Mouse (Mus musculus) heart, adult 11 months (tissue): Measurements from ENCODE around the gene Tpk1.

Experiments
- DNase-seq: peaks from one replicate; pipeline ENCODE4 v3.0.0; 2022

Gene Tpk1

DNA sequence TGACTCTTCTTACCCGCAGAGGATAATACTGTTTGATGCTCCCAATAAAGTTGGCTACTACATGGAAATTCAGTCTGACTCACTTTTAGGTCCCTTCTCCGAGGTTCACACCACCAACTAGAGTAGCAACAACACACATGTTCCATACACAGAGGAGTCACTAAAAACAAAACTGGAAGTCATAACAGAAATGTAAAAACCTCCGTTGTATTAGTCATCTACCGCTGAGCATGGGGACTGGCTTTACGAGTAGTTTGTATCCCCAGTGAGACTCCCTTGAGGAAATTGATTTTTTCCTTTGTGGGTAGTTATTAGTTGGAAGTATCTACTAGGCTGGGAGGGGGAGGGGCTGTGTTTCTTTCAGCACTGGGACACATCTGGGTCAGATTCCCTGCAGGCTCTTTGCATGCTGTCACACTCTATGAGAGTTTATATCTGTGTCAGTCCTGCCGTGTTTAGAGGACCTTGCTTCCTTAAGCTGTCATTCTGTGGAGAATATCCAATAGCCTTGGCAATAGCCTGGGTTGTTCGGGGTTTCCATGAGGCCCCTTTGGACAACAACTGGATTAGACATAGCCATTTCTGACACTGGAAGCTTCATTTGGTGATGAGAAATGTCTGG, 245.6 kb downstream of the Tpk1 start:
- DNase-seq, result no peak

DNA sequence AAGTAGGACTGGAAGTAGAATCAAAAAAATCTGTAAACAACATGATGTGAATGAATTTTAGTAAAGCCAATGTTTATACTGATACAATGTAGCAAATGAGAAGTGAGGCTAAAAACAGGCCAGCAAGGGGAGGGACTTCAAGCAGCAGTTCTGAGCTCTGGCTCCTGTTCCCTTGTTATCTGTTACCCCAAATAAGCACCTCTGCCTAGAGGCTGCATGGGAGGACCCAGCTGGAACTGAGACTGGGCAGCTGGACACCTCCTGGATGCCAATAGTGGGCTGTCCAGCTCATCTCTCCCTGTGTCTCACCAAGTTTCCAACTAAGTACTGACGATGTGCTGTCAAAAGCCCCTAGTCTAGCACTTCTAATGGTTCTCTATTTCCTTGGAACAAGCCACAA, 257.1 kb downstream of the Tpk1 start:
- peak; percentile 95 for DNase-seq

DNA sequence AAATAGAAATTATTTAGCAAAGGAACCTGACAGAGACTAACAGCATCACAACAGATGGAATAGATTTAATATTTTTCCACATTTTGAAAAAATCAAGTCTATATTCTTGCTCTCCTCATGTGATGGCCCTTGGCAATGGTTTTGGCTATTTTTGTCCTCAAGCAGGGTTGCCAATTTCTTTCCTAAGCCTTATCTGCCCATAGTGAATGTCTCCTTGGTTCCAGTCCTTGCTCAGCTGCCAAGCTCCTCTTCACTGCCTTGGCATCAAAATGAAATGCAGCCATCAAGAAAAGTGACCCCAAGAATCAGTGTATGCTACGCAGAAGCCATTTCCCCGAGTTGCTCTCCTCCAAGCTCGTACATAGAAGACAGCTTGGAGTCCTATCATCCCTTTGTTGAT, 263.0 kb downstream of the Tpk1 start:
- DNase-seq, result peak; percentile 93

DNA sequence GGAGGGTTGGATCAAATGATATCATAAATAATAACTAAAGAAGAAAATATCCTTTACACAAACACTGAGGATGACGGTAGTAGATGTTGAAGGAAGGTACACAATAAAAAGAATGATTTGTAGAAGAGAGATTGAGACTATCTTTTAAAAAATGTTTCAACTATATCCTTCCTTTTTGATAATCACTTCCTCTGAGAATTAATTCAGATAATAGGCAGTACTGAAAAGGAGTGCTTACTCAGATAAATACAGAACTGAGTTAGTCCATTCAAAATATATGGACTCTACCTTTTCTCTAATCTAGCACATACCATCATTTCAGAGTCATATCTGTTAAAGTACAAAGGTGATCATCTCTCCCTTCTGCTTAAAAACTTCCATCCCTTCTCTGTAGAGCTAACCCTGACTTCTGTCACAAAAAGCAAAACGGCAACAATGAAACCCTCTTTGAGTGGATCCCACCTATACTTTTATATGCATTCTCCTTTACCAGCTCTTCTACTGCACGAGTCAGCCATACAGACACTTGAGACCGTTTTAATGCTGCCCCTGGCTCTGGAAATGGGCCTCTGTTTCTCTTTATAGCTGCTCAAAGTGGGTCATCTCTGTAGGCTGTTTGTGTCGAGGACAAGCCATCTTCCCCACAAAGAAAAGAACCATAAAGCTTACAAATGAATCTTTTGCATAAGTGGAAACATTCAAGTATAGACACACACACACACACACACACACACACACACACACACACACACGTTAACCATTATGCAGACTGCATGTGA, 263.7 kb downstream of the Tpk1 start:
- DNase-seq, result no peak

DNA sequence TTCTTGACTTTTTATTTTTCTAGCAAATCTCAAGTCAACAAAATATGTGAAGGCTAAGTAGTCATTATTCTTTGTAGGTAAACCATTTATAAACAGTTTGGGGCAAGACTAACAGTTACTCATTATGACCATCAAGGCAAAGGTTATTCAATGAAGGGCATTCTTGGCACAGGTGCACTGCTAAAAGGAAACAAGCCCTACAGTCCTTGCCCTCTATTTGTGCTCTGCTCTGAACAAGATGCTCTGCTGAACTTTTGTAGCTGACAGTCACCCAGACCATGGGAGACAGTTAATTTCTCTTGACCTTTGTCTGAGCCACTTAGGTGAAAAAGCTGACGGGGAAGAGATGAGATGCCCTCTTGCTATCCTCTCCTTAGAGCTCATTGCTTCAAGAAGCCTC, 269.7 kb downstream of the Tpk1 start:
- no peak for DNase-seq

DNA sequence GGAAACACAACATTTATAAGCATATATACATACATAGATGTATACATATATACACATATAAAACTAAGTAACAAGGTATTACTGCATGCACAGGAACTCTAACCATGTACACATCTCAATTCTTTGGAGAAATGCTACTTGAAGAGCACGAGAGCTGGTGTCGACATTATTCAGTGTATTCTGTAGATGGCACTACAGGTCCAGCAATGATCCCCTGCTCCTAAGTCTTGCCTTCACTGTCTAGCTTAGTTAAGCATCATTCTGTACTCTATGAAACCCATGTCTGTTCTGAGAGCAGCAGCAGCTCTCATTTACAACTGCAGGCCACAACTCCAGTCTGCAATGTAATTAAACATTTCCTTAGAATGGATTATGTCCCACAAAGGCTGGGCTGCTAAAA, 270.5 kb downstream of the Tpk1 start:
- DNase-seq, result no peak

DNA sequence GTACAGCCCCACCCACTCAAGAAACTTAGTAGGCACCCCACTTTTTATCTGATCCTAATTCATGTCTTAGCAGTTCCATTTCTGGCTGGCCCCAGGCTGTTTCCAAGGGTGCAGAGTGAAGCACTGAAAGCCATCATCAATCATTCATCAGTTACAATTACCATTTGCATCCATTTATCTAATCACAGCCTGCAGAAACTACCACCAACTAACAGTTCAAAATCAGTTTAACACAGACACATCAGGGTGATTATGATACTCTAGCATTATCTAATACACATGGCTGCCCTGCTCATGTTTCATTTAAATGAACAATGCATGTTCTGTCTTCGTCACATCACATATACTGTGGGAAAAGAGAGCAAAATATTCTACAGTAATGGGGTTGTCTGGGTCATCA, 274.7 kb downstream of the Tpk1 start:
- DNase-seq, result no peak

DNA sequence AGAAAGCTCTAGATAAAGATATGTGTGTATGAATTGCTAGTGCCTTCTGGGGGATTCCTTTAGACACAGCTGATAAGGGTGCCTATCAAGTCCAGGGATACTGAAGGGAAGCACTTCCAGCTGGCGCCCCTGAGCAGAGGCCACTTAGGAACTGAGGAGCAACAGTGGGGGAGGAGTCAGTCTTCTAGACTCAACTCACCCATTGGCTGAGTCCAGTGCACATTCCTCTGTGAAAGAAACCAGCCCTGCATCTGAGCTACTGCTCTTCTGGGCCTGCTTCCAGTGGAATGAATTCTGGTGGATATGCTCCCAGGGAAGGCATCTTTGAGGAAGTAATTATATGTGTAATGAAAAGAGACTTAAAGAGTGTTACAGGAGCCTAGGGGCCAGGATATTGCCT, 278.8 kb downstream of the Tpk1 start:
- no peak for DNase-seq

DNA sequence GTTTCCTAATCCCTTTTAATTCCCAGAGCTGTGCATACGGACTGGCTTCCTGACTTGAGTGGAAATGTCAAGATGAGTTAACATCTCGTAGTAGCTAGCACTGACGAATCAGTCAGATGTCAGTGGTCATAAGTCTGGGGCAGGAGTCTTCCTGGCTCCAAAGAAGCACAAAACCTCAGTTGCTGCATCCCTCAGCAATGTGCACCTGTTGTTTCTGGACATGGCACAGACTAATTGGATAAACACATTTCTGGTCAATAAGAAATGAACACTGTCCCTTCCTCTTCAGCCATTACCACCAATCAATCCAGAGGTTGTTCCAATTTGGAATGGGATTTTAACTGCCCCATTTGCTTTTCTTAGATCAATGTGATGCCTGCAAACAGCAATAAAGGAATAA, 281.2 kb downstream of the Tpk1 start:
- DNase-seq, result no peak

DNA sequence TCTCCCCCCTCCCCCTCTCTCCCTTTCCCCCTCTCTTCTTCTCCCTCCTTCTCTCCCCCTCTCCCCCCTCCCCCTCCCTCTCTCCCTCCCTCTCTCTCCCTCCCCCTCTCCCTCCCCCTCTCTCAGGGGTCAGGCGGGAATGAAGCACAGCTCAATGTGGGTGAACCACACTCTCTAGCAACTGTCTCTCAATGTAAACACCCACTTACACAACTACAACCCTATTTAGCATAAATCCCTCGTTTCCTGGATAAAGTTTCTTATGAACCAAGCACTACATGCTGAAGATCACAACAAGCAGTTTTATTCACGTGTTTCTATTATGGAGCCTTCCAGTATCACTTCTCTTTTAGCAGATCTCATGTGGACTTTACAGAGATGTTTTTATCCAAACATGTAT, 281.8 kb downstream of the Tpk1 start:
- no peak for DNase-seq

DNA sequence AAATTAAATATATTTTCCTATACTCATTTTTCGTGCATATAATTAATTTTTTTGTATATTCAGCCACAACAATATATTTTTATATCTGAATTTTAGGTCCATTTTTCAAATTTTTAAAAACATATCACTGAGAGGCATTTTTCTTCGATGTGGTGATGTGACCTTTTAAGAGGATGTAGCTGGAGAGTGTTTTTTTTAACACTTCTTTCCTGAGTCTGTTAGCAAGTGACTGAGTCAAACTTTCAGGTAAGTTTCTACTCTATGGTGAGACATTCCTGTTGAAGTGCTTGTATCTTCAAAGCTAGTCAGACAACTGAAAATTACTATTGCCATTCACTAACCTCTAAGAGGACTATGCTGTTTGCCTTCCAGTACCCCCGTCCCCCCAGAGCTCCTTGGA, 283.3 kb downstream of the Tpk1 start:
- DNase-seq, result no peak

DNA sequence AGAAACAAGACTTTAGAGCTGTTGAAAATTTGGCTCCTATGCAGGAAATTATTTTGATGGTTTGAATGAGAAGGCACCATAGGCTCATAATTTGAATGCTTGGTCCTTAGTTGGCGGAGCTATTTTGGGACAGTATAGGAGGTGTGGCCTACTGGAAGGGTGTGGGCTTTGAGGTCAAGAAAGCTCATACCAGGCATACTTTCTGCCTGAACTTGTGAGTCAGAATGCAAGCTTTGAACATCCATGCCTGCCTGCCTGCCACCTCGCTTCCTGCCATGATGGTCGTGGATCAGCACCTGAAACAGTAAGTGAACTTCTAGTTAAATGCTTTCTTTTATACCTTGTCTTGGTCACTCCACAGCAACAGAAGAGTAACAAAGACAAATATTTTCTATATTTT, 283.8 kb downstream of the Tpk1 start:
- no peak for DNase-seq

DNA sequence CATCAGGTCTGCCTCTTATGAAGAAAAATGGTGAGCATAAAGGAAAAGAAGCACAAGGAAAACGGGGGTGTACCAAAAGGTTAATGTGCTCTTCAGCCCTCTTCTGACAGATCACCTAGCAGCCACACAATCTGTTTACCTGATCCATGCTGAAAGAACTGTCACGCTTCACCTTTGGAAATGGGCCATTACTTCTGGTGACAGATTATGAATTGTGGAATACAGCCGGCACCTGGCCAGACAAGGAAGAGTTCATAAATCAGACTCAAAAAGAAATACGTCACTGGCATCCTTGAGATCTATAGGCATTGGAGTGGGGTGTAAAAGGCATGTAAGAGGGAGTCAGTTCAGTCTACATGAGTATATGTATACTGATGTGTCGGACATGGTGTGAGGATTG, 292.9 kb downstream of the Tpk1 start:
- no peak for DNase-seq

DNA sequence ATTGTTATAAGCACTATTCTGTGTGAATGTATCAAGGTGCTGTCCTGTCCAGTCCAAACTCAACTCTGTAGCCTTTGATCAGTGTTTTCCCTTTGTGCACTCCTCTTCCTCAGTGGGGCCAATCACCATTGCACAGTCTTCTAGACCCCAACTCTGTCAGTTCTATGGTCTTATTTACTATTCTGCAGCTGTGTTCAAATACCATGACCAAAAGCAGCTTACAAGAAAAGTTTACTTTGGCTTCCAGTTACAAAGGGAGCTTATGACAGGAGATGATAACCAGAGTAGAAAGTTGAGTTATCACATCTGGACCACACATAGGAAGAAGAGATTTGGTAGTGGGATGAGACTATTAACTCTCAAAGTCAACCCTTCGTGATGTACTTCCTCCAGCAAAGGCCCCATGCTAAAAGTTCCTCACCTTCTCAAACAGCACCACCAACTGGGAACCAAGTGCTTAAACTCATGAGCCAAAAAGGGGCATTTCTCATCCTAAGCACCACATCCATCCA, 298.6 kb downstream of the Tpk1 start:
- DNase-seq, result no peak

DNA sequence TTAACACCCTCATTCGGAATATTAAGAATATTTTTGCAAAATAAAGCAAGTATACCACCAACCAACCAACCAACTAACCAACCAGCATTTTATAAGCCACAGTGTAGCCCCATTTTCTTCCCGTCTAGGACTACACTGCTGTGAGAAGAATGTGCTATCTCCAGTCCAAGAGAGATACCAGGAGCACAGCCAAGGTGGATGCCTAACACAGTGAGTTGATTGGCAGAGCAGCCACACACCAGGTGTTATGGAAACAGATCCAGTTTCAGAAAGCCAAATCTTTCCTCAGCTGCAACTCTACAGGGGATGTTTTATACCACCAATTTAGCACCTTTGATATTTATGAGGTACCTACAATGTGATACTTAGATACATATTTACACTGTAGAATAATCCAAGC, 299.1 kb downstream of the Tpk1 start:
- DNase-seq, result no peak

DNA sequence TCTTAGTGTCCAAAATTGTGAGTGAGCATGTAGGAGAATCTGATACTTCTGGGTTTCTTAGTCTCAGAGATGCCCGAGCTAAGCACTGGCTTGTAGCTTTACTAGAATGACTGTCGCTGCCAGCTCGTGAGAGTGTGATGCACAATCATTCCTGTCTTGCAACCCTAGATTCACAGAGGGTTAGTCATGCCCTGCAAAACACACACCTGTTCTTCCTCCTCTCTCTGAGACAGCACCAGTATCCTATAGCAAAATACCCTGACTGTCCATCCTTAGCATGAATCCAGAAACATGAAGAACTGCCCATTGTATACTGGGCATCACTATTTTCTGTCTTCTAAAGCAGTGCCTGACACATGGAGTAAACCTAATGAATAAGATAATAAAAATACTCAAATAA, 302.2 kb downstream of the Tpk1 start:
- no peak for DNase-seq

DNA sequence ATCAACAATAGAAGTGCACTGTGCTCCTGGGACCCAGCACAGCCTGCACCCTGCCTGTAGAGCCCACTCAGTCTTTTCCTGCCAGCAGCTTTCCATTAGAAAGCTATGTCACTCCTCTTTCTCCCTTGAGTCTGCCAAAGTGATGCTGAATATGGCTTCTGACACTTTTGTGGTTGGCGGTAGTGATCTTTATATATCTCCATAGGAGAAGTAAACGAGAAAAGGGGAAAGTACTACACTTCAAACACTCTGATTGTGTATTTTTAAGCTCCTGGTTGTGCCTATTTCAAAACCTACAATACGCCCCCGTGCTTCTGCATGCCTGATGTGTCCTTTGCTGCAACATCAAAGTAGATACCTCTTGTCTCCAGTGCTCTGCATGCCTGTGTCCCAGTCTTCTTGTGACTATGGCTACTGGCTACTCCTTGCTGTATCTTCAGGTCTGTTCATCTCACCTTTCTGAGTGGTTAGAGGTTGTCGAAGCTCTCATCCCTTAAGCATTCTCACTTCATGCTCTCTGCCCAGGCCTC, 302.7 kb downstream of the Tpk1 start:
- DNase-seq, result no peak

DNA sequence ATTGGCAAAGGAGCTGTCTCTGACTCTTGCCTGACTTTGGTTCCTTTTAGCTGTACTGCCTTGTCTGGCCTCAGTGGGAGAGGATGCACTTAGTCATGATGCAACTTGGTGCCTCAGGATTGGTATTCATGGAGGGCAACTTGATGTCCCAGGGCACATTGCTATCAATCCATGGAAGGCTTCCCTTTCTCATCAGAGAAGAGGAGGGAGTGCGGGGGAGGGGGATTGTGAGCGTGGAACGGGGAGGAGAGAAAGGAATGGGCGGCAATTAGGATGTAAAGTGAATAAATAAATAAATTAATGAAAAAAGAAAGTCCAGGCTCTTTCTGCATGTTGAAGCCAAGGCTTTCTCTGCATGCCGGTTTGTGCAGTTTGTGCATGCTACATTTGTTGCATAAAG, 304.8 kb downstream of the Tpk1 start:
- DNase-seq, result no peak

DNA sequence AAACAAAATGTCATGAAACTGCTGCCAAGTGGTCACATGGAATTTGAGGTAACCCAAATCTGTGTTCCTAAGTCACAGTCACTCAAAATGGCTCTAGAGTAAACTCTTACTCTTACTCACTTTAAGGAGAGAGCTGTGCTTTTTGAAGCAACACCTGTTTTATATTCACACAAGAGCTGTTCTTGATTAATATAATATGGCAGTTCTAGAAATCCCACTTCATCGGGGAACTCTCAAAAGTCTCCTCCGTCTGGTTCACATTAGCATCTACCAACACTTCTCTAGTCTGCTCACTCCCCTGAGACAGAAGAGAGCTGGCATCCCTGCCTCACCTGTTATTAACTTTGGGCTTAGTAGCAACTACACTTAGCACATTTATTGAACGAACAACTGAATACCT, 305.9 kb downstream of the Tpk1 start:
- no peak for DNase-seq

DNA sequence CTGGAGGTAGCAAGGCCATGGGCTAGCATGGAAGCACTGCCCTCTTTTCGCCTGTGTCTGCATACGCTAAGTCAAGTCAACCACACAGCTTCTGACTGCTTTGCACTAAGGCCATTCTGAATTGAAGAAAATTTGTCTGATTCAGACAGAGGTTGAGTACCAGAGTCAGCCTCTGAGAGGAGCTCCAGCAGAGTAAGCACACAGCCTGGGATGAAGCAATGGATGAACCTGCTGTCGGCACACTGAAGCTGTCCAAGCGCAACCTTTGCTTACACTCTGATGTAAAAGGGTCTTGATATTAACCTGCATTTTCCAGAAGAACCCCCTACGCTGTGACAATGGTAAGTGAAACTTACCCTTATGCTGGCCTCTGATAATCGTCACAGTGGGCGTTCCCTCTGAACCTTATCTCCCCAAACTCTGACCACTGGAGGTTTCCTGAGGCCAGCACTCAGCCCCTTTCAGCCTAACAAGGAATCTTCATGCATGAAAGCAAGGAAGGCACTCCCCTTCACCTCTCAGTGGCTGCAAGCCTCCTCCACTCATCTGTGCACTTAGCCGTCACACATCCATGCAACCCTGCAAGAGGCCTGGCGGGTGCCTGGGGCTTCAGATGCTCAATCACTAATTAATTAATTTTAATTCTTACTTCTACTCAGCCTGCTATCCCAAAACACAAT, 311.4 kb downstream of the Tpk1 start:
- no peak for DNase-seq

DNA sequence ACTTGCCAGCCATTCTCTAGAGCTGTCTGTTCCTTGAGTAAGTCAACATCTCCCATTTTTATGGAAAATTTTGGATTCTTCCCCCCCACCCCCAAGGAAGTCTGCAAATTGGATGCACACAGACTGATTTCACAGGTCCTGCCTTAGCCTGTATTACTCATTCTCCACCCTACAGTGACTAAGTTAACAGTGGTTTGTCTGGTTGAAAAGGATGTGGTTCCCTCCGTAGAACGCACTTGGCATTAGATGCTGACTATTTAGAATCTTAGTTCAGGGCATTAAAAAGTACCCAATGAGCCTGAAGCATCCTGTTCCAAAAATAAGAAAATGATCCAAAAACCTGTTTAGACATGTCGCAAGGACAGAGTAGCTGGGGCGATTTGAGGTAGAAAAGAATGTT, 312.6 kb downstream of the Tpk1 start:
- no peak for DNase-seq

DNA sequence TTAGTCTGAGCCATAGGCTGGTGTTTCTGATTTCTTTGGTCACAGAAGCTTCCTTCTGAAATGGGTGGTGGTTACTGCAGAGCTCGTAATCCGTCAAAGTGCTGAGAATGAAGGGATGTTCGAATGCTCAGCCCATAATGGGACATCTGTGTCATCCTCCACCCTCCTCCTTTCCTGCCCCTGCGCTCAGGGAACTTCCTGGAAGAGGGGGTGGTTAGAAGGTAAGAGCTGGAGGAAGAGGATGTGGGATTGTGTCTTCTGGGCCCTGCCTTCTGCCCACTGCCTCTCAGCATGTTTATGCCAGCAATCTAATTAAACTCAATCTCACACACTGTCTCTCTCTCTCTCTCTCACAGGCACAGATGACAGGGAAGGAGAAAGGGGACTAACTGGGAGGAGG, 317.0 kb downstream of the Tpk1 start:
- no peak for DNase-seq

DNA sequence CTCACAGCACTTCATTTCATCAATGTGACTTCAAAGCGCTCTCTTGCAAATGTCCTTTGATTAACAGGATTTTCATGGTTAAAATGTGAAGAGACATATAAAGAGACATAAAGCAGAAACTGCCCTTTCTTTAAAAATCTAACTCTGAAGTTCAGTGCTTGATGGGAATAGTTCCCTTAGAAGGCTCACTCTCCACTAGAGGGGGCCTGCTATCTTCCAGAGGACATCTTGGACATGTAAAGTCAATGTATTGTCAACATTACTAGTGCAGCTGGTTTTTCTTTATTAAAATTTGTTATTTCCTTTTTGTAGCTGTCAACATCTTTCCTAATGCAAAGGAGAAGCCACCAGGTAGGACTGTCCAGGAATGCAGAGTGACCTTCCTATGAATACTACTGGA, 318.4 kb downstream of the Tpk1 start:
- no peak for DNase-seq

DNA sequence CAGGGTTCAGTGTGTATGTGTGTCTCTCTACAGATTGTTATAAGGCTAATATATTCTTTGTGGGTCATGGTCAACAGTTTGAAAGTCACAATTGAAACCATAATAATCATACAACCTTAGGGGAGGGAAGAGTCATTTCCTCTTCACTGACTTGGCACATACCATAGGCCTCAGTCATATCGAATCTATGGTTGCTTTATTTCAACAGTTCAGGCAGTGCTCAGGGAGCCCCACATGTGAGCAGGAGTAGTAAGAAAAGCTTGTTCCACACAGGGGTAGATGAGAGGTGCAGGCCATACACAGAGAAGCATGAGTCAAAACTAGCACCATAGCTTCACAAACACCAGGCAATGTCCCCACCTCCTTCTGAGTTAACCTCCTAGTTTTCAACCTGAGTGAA, 323.1 kb downstream of the Tpk1 start:
- DNase-seq, result no peak
